Mouse (Mus musculus) olfactory bulb, adult 2 months (tissue): ENCODE data around the gene Olfr419.

ENCODE experiments used
- CTCF ChIP-seq: fragments of 200-500 bp; IDR thresholded peaks from 2 replicates; pipeline ENCODE4 v1.5.1; 2012; ENCODE audit warnings: low read depth, mild to moderate bottlenecking, low read length, moderate library complexity; ENCODE audit not compliant: insufficient read depth
- POLR2A ChIP-seq: fragments of 200-500 bp; IDR thresholded peaks from 2 replicates; pipeline ENCODE4 v1.6.1; 2012; ENCODE audit warnings: mild to moderate bottlenecking, low read depth, low read length, moderate library complexity; ENCODE audit not compliant: insufficient read depth

DNA sequence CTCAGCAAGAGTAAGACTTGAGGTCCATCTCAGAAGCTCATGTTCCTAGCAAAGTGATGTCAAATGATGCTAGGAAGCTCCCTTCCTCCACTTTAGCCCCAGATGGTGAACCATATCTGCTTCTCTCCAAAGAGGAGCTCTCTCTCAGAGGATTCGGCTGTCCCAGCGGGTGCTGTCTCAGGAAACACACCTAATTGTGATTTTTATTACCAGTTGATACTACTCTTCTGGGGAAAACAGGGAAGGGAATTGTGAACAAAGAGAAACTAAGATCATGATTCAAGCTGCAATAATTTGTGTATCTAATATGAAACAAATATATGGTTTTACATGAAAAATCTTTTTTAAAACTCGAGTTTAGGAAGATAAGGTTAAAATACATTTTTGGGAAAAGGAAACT lies at the start of gene Olfr419:
- TF ChIP-seq CTCF (no peak), POLR2A (no peak)
